Mouse (Mus musculus): ENCODE data around the gene Serac1. TPM values are rescaled to one million over a fixed set of nuclear protein-coding genes. Genes with fewer than 3 reads are reported as not detected.

The Serac1 gene
- polyA plus RNA-seq, 2 experiments, result 5.0 to 12.4 TPM

GRCm38 (mm10) chr17:6097884-6098283 lies 18.3 kb upstream of the Serac1 start:
- no peak for DNase-seq (ENCODE audit: low spot score)
- Histone ChIP-seq H3K4me1 (ENCODE audit: control insufficient read depth, insufficient read depth, low read length) (no peaks in the 10 kb centered on the region), H3K27me3 (ENCODE audit: control insufficient read depth, insufficient read depth, low read length) (no peaks in the 10 kb centered on the region), H3K9ac (ENCODE audit: low read depth, low read length, severe bottlenecking) (no peak overlapping the region), H3K4me2 (replicated peaks; ENCODE audit: low read depth, low read length, severe bottlenecking) (no peak overlapping the region), H3K36me3 (ENCODE audit: control insufficient read depth, insufficient read depth, low read length) (no peaks in the 10 kb centered on the region), H3K27ac (replicated peaks; ENCODE audit: low read depth, low read length) (no peak overlapping the region), H3K4me3 (replicated peaks; ENCODE audit: low read length) (no peak overlapping the region), H3K9me3 (ENCODE audit: control insufficient read depth, low read length) (no peaks in the 10 kb centered on the region)
- no peak for TF ChIP-seq POLR2A (IDR thresholded peaks at IDR 0.05; ENCODE audit: borderline replicate concordance, extremely low read depth, insufficient read depth, insufficient read length)
- ATAC-seq (ENCODE audit: low FRiP score, low read depth), result no peak; the same call in 1 of the 2 replicates
- WGBS, result 28% methylated on average over 4 of the region's 4 CpGs

- Histone ChIP-seq H3K4me2 (replicated peaks; ENCODE audit: low read depth, low read length, severe bottlenecking) (no peak overlapping the region), H3K9me3 (ENCODE audit: control insufficient read depth, low read length) (no peaks in the 10 kb centered on the region), H3K27ac (replicated peaks; ENCODE audit: low read depth, low read length) (no peak overlapping the region), H3K36me3 (ENCODE audit: control insufficient read depth, insufficient read depth, low read length) (no peaks in the 10 kb centered on the region; the same call in 1 of the 2 replicates), H3K27me3 (ENCODE audit: control insufficient read depth, insufficient read depth, low read length) (no peaks in the 10 kb centered on the region), H3K4me3 (replicated peaks; ENCODE audit: low read length) (no peak overlapping the region), H3K9ac (ENCODE audit: low read depth, low read length, severe bottlenecking) (no peak overlapping the region), H3K4me1 (ENCODE audit: control insufficient read depth, insufficient read depth, low read length) (no peaks in the 10 kb centered on the region)
- ATAC-seq (ENCODE audit: low FRiP score, low read depth) (no peak), DNase-seq (ENCODE audit: low spot score) (no peak)
- TF ChIP-seq POLR2A (IDR thresholded peaks at IDR 0.05; ENCODE audit: borderline replicate concordance, extremely low read depth, insufficient read depth, insufficient read length), result no peak
These were observed 16.0 kb upstream of the Serac1 start for GRCm38 (mm10) chr17:6095579-6095978.

- no peak for TF ChIP-seq POLR2A (IDR thresholded peaks at IDR 0.05; ENCODE audit: borderline replicate concordance, extremely low read depth, insufficient read depth, insufficient read length)
- WGBS, result 91% methylated on average over 6 of the region's 6 CpGs
- ATAC-seq (ENCODE audit: low FRiP score, low read depth), result no peak
These were observed 12.1 kb upstream of the Serac1 start for GRCm38 (mm10) chr17:6091604-6092003.

GRCm38 (mm10) chr17:6083323-6083890 lies 3.9 kb upstream of the Serac1 start:
- peaks cover 6% of the 10 kb centered on the region for H3K4me1 ChIP-seq (ENCODE audit: control insufficient read depth, insufficient read depth, low read length)
- H3K4me2 ChIP-seq (replicated peaks; ENCODE audit: low read depth, low read length, severe bottlenecking), result no peak overlapping the region
- no peak for ATAC-seq (ENCODE audit: low FRiP score, low read depth)
- WGBS, result 91% methylated on average over 5 of the region's 5 CpGs
- no peaks in the 10 kb centered on the region for H3K27me3 ChIP-seq (ENCODE audit: control insufficient read depth, insufficient read depth, low read length)
- DNase-seq (ENCODE audit: low spot score), result no peak
- H3K9ac ChIP-seq (ENCODE audit: low read depth, low read length, severe bottlenecking), result no peak overlapping the region
- no peaks in the 10 kb centered on the region for H3K9me3 ChIP-seq (ENCODE audit: control insufficient read depth, low read length)
- H3K27ac ChIP-seq (replicated peaks; ENCODE audit: low read depth, low read length), result no peak overlapping the region
- H3K36me3 ChIP-seq (ENCODE audit: control insufficient read depth, insufficient read depth, low read length), result peaks cover 39% of the 10 kb centered on the region
- H3K4me3 ChIP-seq (replicated peaks; ENCODE audit: low read length), result no peak overlapping the region
- no peak for TF ChIP-seq POLR2A (IDR thresholded peaks at IDR 0.05; ENCODE audit: borderline replicate concordance, extremely low read depth, insufficient read depth, insufficient read length)

More at GRCm38 (mm10) chr17:6091604-6092003, 12.1 kb upstream of the Serac1 start:
- H3K4me1 ChIP-seq (ENCODE audit: control insufficient read depth, insufficient read depth, low read length), result no peaks in the 10 kb centered on the region
- H3K4me3 ChIP-seq (replicated peaks; ENCODE audit: low read length), result no peak overlapping the region
- no peak overlapping the region for H3K27ac ChIP-seq (replicated peaks; ENCODE audit: low read depth, low read length)
- no peak overlapping the region for H3K4me2 ChIP-seq (replicated peaks; ENCODE audit: low read depth, low read length, severe bottlenecking)
- no peak overlapping the region for H3K9ac ChIP-seq (ENCODE audit: low read depth, low read length, severe bottlenecking)
- no peak for DNase-seq (ENCODE audit: low spot score)
- H3K36me3 ChIP-seq (ENCODE audit: control insufficient read depth, insufficient read depth, low read length), result peaks cover 7% of the 10 kb centered on the region
- no peaks in the 10 kb centered on the region for H3K9me3 ChIP-seq (ENCODE audit: control insufficient read depth, low read length)
- H3K27me3 ChIP-seq (ENCODE audit: control insufficient read depth, insufficient read depth, low read length), result no peaks in the 10 kb centered on the region

GRCm38 (mm10) chr17:6073405-6073804 lies 6.1 kb downstream of the Serac1 start:
- no peak for ATAC-seq (ENCODE audit: low FRiP score, low read depth)
- no peak overlapping the region for H3K27ac ChIP-seq (replicated peaks; ENCODE audit: low read depth, low read length)

More at GRCm38 (mm10) chr17:6073405-6073804, 6.1 kb downstream of the Serac1 start:
- no peaks in the 10 kb centered on the region; the same call in 1 of the 2 replicates for H3K4me1 ChIP-seq (ENCODE audit: control insufficient read depth, insufficient read depth, low read length)
- no peak for DNase-seq (ENCODE audit: low spot score)
- H3K9me3 ChIP-seq (ENCODE audit: control insufficient read depth, low read length), result no peaks in the 10 kb centered on the region
- peaks cover 28% of the 10 kb centered on the region for H3K36me3 ChIP-seq (ENCODE audit: control insufficient read depth, insufficient read depth, low read length)
- H3K27me3 ChIP-seq (ENCODE audit: control insufficient read depth, insufficient read depth, low read length), result no peaks in the 10 kb centered on the region
- no peak for TF ChIP-seq POLR2A (IDR thresholded peaks at IDR 0.05; ENCODE audit: borderline replicate concordance, extremely low read depth, insufficient read depth, insufficient read length)
- H3K4me3 ChIP-seq (replicated peaks; ENCODE audit: low read length), result no peak overlapping the region
- no peak overlapping the region for H3K4me2 ChIP-seq (replicated peaks; ENCODE audit: low read depth, low read length, severe bottlenecking)
- no peak overlapping the region for H3K9ac ChIP-seq (ENCODE audit: low read depth, low read length, severe bottlenecking)
- WGBS, result 28% methylated on average over 7 of the region's 7 CpGs

Data from limb, embryonic 14.5 days (tissue).